Mouse (Mus musculus): ENCODE measurements around the gene Tpgs1. TPM values are rescaled to one million over a fixed set of nuclear protein-coding genes. Genes with fewer than 3 reads are reported as not detected.

Gene Tpgs1
- total and polyA plus RNA-seq, 3 experiments: 42.0 to 58.9 (median 42.8) TPM

- H3K36me3 ChIP-seq (replicated peaks in 1 of 2; ENCODE audit: control insufficient read depth in 1 of 2, insufficient read depth in 1 of 2, low read length in 1 of 2): no peaks in the 10 kb centered on the region
- peaks cover 65% of the 10 kb centered on the region for H3K27me3 ChIP-seq (replicated peaks)
- peaks cover 4% of the 10 kb centered on the region for H3K9me3 ChIP-seq (replicated peaks; ENCODE audit: low read length)
- no peak overlapping the region for H3K4me3 ChIP-seq (replicated peaks in 1 of 3; ENCODE audit: low read depth in 2 of 3, low read length in 2 of 3, poor library complexity in 1 of 3)
- no peak overlapping the region for H3K9ac ChIP-seq (ENCODE audit: insufficient read depth, low read depth)
- dilution Hi-C loops (cut with MboI; ENCODE audit: extremely low pct_ligation_motif_present, extremely low pct_unique_long_range_greater_than_20kb, low sequenced_read_pairs) (no loop called here), in situ Hi-C loops (cut with MboI; ENCODE audit: low pct_ligation_motif_present, low pct_unique_long_range_greater_than_20kb, low sequenced_read_pairs) (no loop called here)
- DNase-seq (ENCODE audit: extremely low read depth): no peak
- H3K4me2 ChIP-seq (ENCODE audit: insufficient read depth, low read depth, poor library complexity, severe bottlenecking): no peak overlapping the region
- no peaks in the 10 kb centered on the region for H3K79me2 ChIP-seq (replicated peaks; ENCODE audit: control insufficient read depth, extremely low read depth, insufficient read depth, poor library complexity, severe bottlenecking)
- H3K27ac ChIP-seq (ENCODE audit: insufficient read depth, low read depth): no peak overlapping the region
- peaks cover 5 to 19% of the 10 kb centered on the region in 2 experiments for H3K4me1 ChIP-seq (ENCODE audit: control insufficient read depth in 1 of 2, insufficient read depth in 2 of 2)
- no peak for TF ChIP-seq CTCF (conservative IDR thresholded peaks at IDR 0.05 in 1 of 2, IDR thresholded peaks at IDR 0.05 in 1 of 2; ENCODE audit: low read depth in 2 of 2, low read length in 2 of 2)
- no peak for TF ChIP-seq ZKSCAN1 (IDR thresholded peaks at IDR 0.05; ENCODE audit: borderline replicate concordance, low read depth, low read length)
- no peak for TF ChIP-seq NRF1 (IDR thresholded peaks at IDR 0.05; ENCODE audit: low read depth, low read length)
- no peak for TF ChIP-seq UBTF (IDR thresholded peaks at IDR 0.05; ENCODE audit: low read depth, low read length)
- TF ChIP-seq RAD21 (IDR thresholded peaks at IDR 0.05; ENCODE audit: low read depth, low read length): no peak
- no peak for TF ChIP-seq POLR2AphosphoS2 (IDR thresholded peaks at IDR 0.05; ENCODE audit: low read depth, low read length)
- no peak for TF ChIP-seq RCOR1 (conservative IDR thresholded peaks at IDR 0.05; ENCODE audit: low read depth, low read length)
- TF ChIP-seq SMC3 (IDR thresholded peaks at IDR 0.05; ENCODE audit: low read depth, low read length): no peak
- TF ChIP-seq ZNF384 (IDR thresholded peaks at IDR 0.05; ENCODE audit: low read depth, low read length): no peak
- TF ChIP-seq NELFE (IDR thresholded peaks at IDR 0.05; ENCODE audit: low read depth, low read length): no peak
- no peak for TF ChIP-seq CHD1 (IDR thresholded peaks at IDR 0.05; ENCODE audit: low read depth, low read length)
- no peak for TF ChIP-seq JUND (conservative IDR thresholded peaks at IDR 0.05; ENCODE audit: low read depth, low read length)
- TF ChIP-seq IRF4 (IDR thresholded peaks at IDR 0.05; ENCODE audit: low read depth, low read length): no peak
- no peak for TF ChIP-seq MYC (IDR thresholded peaks at IDR 0.05; ENCODE audit: low read depth, low read length)
- no peak for TF ChIP-seq GABPA (IDR thresholded peaks at IDR 0.05; ENCODE audit: insufficient replicate concordance, low read depth, low read length)
- no peak for TF ChIP-seq KAT2A (IDR thresholded peaks at IDR 0.05; ENCODE audit: insufficient replicate concordance, low read length)
- TF ChIP-seq ELF1 (IDR thresholded peaks at IDR 0.05; ENCODE audit: low read depth, low read length): no peak
- no peak for TF ChIP-seq ZMIZ1 (IDR thresholded peaks at IDR 0.05; ENCODE audit: low read depth, low read length)
- TF ChIP-seq USF2 (conservative IDR thresholded peaks at IDR 0.05; ENCODE audit: low read depth, low read length): no peak
These were observed 54.5 kb downstream of the Tpgs1 start for GRCm38 (mm10) chr10:79723692-79724091.

Other genes with a start within 250 kb of the Tpgs1 start
Only the 20 nearest of the 27 such genes appear.
- not detected in 2 replicates for gene Vmn2r83, start 200.6 kb upstream of the Tpgs1 start, total RNA-seq (2012; rRNA removed)
- gene Vmn2r83, start 200.6 kb upstream of the Tpgs1 start, total RNA-seq (2014; rRNA removed): not detected in 2 replicates
- not detected in 2 replicates for gene Vmn2r83, start 200.6 kb upstream of the Tpgs1 start, polyA plus RNA-seq (2012; ENCODE audit: insufficient read length, low read depth)
- 11.8 and 19.3 TPM in 2 replicates for gene Plpp2, start 135.6 kb upstream of the Tpgs1 start, total RNA-seq (2012; rRNA removed)
- 10.6 and 11.5 TPM in 2 replicates for gene Plpp2, start 135.6 kb upstream of the Tpgs1 start, total RNA-seq (2014; rRNA removed)
- gene Plpp2, start 135.6 kb upstream of the Tpgs1 start, polyA plus RNA-seq (2012; ENCODE audit: insufficient read length, low read depth): 13.9 and 14.5 TPM in 2 replicates
- gene Mier2, start 114.2 kb upstream of the Tpgs1 start, total RNA-seq (2012; rRNA removed): 26.7 and 27.8 TPM in 2 replicates
- gene Mier2, start 114.2 kb upstream of the Tpgs1 start, total RNA-seq (2014; rRNA removed): 20.7 and 22.4 TPM in 2 replicates
- gene Mier2, start 114.2 kb upstream of the Tpgs1 start, polyA plus RNA-seq (2012; ENCODE audit: insufficient read length, low read depth): 25.5 and 30.2 TPM in 2 replicates
- gene Theg, start 82.0 kb upstream of the Tpgs1 start, total RNA-seq (2012; rRNA removed): not detected in 2 replicates
- not detected in 2 replicates for gene Theg, start 82.0 kb upstream of the Tpgs1 start, total RNA-seq (2014; rRNA removed)
- gene Theg, start 82.0 kb upstream of the Tpgs1 start, polyA plus RNA-seq (2012; ENCODE audit: insufficient read length, low read depth): not detected in 2 replicates
- 0.04 TPM in 1 of 2 replicates, not detected in the other for gene C2cd4c, start 55.3 kb upstream of the Tpgs1 start, total RNA-seq (2012; rRNA removed)
- not detected in 2 replicates for gene C2cd4c, start 55.3 kb upstream of the Tpgs1 start, total RNA-seq (2014; rRNA removed)
- not detected in 2 replicates for gene C2cd4c, start 55.3 kb upstream of the Tpgs1 start, polyA plus RNA-seq (2012; ENCODE audit: insufficient read length, low read depth)
- not detected in 2 replicates for gene Shc2, start 31.5 kb upstream of the Tpgs1 start, total RNA-seq (2012; rRNA removed)
- gene Shc2, start 31.5 kb upstream of the Tpgs1 start, total RNA-seq (2014; rRNA removed): not detected in 2 replicates
- gene Shc2, start 31.5 kb upstream of the Tpgs1 start, polyA plus RNA-seq (2012; ENCODE audit: insufficient read length, low read depth): not detected in 2 replicates
- not detected in 2 replicates for gene Odf3l2, start 23.6 kb upstream of the Tpgs1 start, total RNA-seq (2012; rRNA removed)
- not detected in 2 replicates for gene Odf3l2, start 23.6 kb upstream of the Tpgs1 start, total RNA-seq (2014; rRNA removed)
- not detected in 2 replicates for gene Odf3l2, start 23.6 kb upstream of the Tpgs1 start, polyA plus RNA-seq (2012; ENCODE audit: insufficient read length, low read depth)
- 62.4 and 110 TPM in 2 replicates for gene Madcam1, start 4.8 kb upstream of the Tpgs1 start, total RNA-seq (2012; rRNA removed)
- 55.4 and 61.9 TPM in 2 replicates for gene Madcam1, start 4.8 kb upstream of the Tpgs1 start, total RNA-seq (2014; rRNA removed)
- 167 and 171 TPM in 2 replicates for gene Madcam1, start 4.8 kb upstream of the Tpgs1 start, polyA plus RNA-seq (2012; ENCODE audit: insufficient read length, low read depth)
- gene Cdc34, start 12.8 kb downstream of the Tpgs1 start, total RNA-seq (2012; rRNA removed): 335 and 348 TPM in 2 replicates
- gene Cdc34, start 12.8 kb downstream of the Tpgs1 start, total RNA-seq (2014; rRNA removed): 323 and 331 TPM in 2 replicates
- gene Cdc34, start 12.8 kb downstream of the Tpgs1 start, polyA plus RNA-seq (2012; ENCODE audit: insufficient read length, low read depth): 314 and 354 TPM in 2 replicates
- 0.17 and 0.67 TPM in 2 replicates for gene Gzmm, start 19.7 kb downstream of the Tpgs1 start, total RNA-seq (2012; rRNA removed)
- 0.45 and 0.59 TPM in 2 replicates for gene Gzmm, start 19.7 kb downstream of the Tpgs1 start, total RNA-seq (2014; rRNA removed)
- gene Gzmm, start 19.7 kb downstream of the Tpgs1 start, polyA plus RNA-seq (2012; ENCODE audit: insufficient read length, low read depth): 0.30 and 0.73 TPM in 2 replicates
- 312 and 421 TPM in 2 replicates for gene Bsg, start 35.1 kb downstream of the Tpgs1 start, total RNA-seq (2012; rRNA removed)
- 617 and 710 TPM in 2 replicates for gene Bsg, start 35.1 kb downstream of the Tpgs1 start, total RNA-seq (2014; rRNA removed)
- 358 and 360 TPM in 2 replicates for gene Bsg, start 35.1 kb downstream of the Tpgs1 start, polyA plus RNA-seq (2012; ENCODE audit: insufficient read length, low read depth)
- gene Hcn2, start 47.3 kb downstream of the Tpgs1 start, total RNA-seq (2012; rRNA removed): 1.8 and 2.2 TPM in 2 replicates
- gene Hcn2, start 47.3 kb downstream of the Tpgs1 start, total RNA-seq (2014; rRNA removed): 0.21 and 0.23 TPM in 2 replicates
- 0.23 and 0.44 TPM in 2 replicates for gene Hcn2, start 47.3 kb downstream of the Tpgs1 start, polyA plus RNA-seq (2012; ENCODE audit: insufficient read length, low read depth)
- gene Polrmt, start 77.2 kb downstream of the Tpgs1 start, total RNA-seq (2012; rRNA removed): 50.1 and 50.5 TPM in 2 replicates
- 13.5 and 18.1 TPM in 2 replicates for gene Polrmt, start 77.2 kb downstream of the Tpgs1 start, total RNA-seq (2014; rRNA removed)
- gene Polrmt, start 77.2 kb downstream of the Tpgs1 start, polyA plus RNA-seq (2012; ENCODE audit: insufficient read length, low read depth): 40.2 and 49.0 TPM in 2 replicates
- gene Fgf22, start 85.7 kb downstream of the Tpgs1 start, total RNA-seq (2012; rRNA removed): not detected in 2 replicates
- not detected in 2 replicates for gene Fgf22, start 85.7 kb downstream of the Tpgs1 start, total RNA-seq (2014; rRNA removed)
- gene Fgf22, start 85.7 kb downstream of the Tpgs1 start, polyA plus RNA-seq (2012; ENCODE audit: insufficient read length, low read depth): not detected in 2 replicates
- 67.9 and 74.8 TPM in 2 replicates for gene Rnf126, start 97.6 kb downstream of the Tpgs1 start, total RNA-seq (2012; rRNA removed)
- gene Rnf126, start 97.6 kb downstream of the Tpgs1 start, total RNA-seq (2014; rRNA removed): 28.9 and 32.4 TPM in 2 replicates
- 90.7 and 112 TPM in 2 replicates for gene Rnf126, start 97.6 kb downstream of the Tpgs1 start, polyA plus RNA-seq (2012; ENCODE audit: insufficient read length, low read depth)
- 0.25 TPM in 2 replicates for gene Fstl3, start 107.9 kb downstream of the Tpgs1 start, total RNA-seq (2012; rRNA removed)
- gene Fstl3, start 107.9 kb downstream of the Tpgs1 start, total RNA-seq (2014; rRNA removed): not detected in 2 replicates
- gene Fstl3, start 107.9 kb downstream of the Tpgs1 start, polyA plus RNA-seq (2012; ENCODE audit: insufficient read length, low read depth): not detected in 2 replicates
- gene Prss57, start 121.6 kb downstream of the Tpgs1 start, total RNA-seq (2012; rRNA removed): 0.08 and 0.21 TPM in 2 replicates
- gene Prss57, start 121.6 kb downstream of the Tpgs1 start, total RNA-seq (2014; rRNA removed): not detected in 2 replicates
- not detected in 2 replicates for gene Prss57, start 121.6 kb downstream of the Tpgs1 start, polyA plus RNA-seq (2012; ENCODE audit: insufficient read length, low read depth)
- gene Palm, start 124.2 kb downstream of the Tpgs1 start, total RNA-seq (2012; rRNA removed): 3.1 and 5.3 TPM in 2 replicates
- gene Palm, start 124.2 kb downstream of the Tpgs1 start, total RNA-seq (2014; rRNA removed): 0.36 and 0.78 TPM in 2 replicates
- 1.5 and 2.5 TPM in 2 replicates for gene Palm, start 124.2 kb downstream of the Tpgs1 start, polyA plus RNA-seq (2012; ENCODE audit: insufficient read length, low read depth)
- gene Misp, start 151.6 kb downstream of the Tpgs1 start, total RNA-seq (2012; rRNA removed): not detected in 2 replicates
- gene Misp, start 151.6 kb downstream of the Tpgs1 start, total RNA-seq (2014; rRNA removed): not detected in 2 replicates
- gene Misp, start 151.6 kb downstream of the Tpgs1 start, polyA plus RNA-seq (2012; ENCODE audit: insufficient read length, low read depth): not detected in 2 replicates
- gene Ptbp1, start 185.1 kb downstream of the Tpgs1 start, total RNA-seq (2012; rRNA removed): 252 and 284 TPM in 2 replicates
- gene Ptbp1, start 185.1 kb downstream of the Tpgs1 start, total RNA-seq (2014; rRNA removed): 261 and 284 TPM in 2 replicates
- 482 and 497 TPM in 2 replicates for gene Ptbp1, start 185.1 kb downstream of the Tpgs1 start, polyA plus RNA-seq (2012; ENCODE audit: insufficient read length, low read depth)